Mouse (Mus musculus) G1E (cell line): ENCODE measurements around the gene Antxr1. TPM values are rescaled to one million over a fixed set of nuclear protein-coding genes. Genes with fewer than 3 reads are reported as not detected.

Experiments
- ATAC-seq: 2 replicates; pipeline ENCODE4 v1.8.0; 2016; ENCODE audit warnings: mild to moderate bottlenecking; ENCODE audit not compliant: insufficient number of reproducible peaks, poor library complexity, low FRiP score, severe bottlenecking; ENCODE audit errors: extremely low read depth
- DNase-seq: peaks from one replicate; pipeline ENCODE4 v3.0.0; 2012; ENCODE audit warnings: low spot score
- H3K27me3 ChIP-seq: 2 replicates; pipeline ENCODE4 v1.6.1; 2012; ENCODE audit warnings: mild to moderate bottlenecking, low read length, inconsistent platforms; ENCODE audit not compliant: insufficient read depth
- H3K36me3 ChIP-seq: replicated peaks from 2 replicates; pipeline ENCODE3; 2012; ENCODE audit warnings: mild to moderate bottlenecking, inconsistent platforms
- H3K4me1 ChIP-seq: 2 replicates; pipeline ENCODE4 v1.6.1; 2012; ENCODE audit warnings: low read depth, low read length, inconsistent platforms, mixed read lengths; ENCODE audit not compliant: insufficient read depth
- H3K4me3 ChIP-seq: 2 replicates; pipeline ENCODE4 v1.5.1; 2012; ENCODE audit warnings: low read depth, mild to moderate bottlenecking, inconsistent platforms, low read length, moderate library complexity, mixed read lengths
- H3K9me3 ChIP-seq: replicated peaks from 2 replicates; pipeline ENCODE4 v1.6.1; 2012; ENCODE audit warnings: inconsistent platforms
- CTCF ChIP-seq: IDR thresholded peaks from 2 replicates; pipeline ENCODE4 v1.5.1; 2012; ENCODE audit warnings: low read depth, low read length, inconsistent platforms, mixed read lengths
- GATA1 ChIP-seq: IDR thresholded peaks from 2 replicates; pipeline ENCODE4 v1.6.1; 2012; ENCODE audit warnings: borderline replicate concordance, low read length, inconsistent platforms, mixed read lengths
- GATA2 ChIP-seq: IDR thresholded peaks from 2 replicates; pipeline ENCODE4 v1.6.1; 2012; ENCODE audit warnings: low read depth, low read length, inconsistent platforms, borderline replicate concordance
- POLR2AphosphoS5 ChIP-seq: IDR thresholded peaks from 2 replicates; pipeline ENCODE4 v1.6.1; 2012; ENCODE audit warnings: low read depth, low read length, inconsistent platforms; ENCODE audit not compliant: insufficient replicate concordance
- TAL1 ChIP-seq: conservative IDR thresholded peaks from 2 replicates; pipeline ENCODE4 v1.6.1; 2012; ENCODE audit warnings: low read depth, low read length, inconsistent platforms, mixed read lengths
- polyA plus RNA-seq: library from polyadenylated mRNA; stranded (reverse); fragments of >175 nt; gene quantifications from 2 replicates; pipeline ENCODE4 v1.2.3, GENCODE M21; 2012
- total RNA-seq, 2 experiments: library from RNA; stranded (forward) in 1 of 2; stranded (reverse) in 1 of 2; fragments of 200-1000 nt in 1 of 2; fragments of >200 nt in 1 of 2; fragmentation: Nextera tagmentation in 1 of 2; gene quantifications; 2 replicates each; pipeline ENCODE4 v1.2.3; 2014 to 2017

Antxr1 gene
- total and polyA plus RNA-seq, 3 experiments, result 0.16 TPM; not detected in 2

GRCm38 (mm10) chr6:87119066-87119837 lies 216.4 kb downstream of the Antxr1 start:
- Histone ChIP-seq H3K4me3 (no peak overlapping the region), H3K27me3 (peaks cover 37% of the 10 kb centered on the region), H3K9me3 (peaks cover 3% of the 10 kb centered on the region; the same call in 1 of the 2 replicates), H3K4me1 (no peaks in the 10 kb centered on the region), H3K36me3 (no peaks in the 10 kb centered on the region)
- TF ChIP-seq GATA1 (no peak), TAL1 (no peak), POLR2AphosphoS5 (no peak), CTCF (no peak), GATA2 (no peak)
- DNase-seq (no peak), ATAC-seq (no peak)

GRCm38 (mm10) chr6:87116596-87116995 lies 219.0 kb downstream of the Antxr1 start:
- no peaks in the 10 kb centered on the region for H3K4me1 ChIP-seq
- H3K9me3 ChIP-seq, result peaks cover 3% of the 10 kb centered on the region; the same call in 1 of the 2 replicates
- TF ChIP-seq POLR2AphosphoS5 (no peak), CTCF (no peak)
- no peak overlapping the region for H3K4me3 ChIP-seq
- ATAC-seq (no peak), DNase-seq (no peak)
- H3K36me3 ChIP-seq, result no peaks in the 10 kb centered on the region
- H3K27me3 ChIP-seq, result peaks cover 40% of the 10 kb centered on the region

- peaks cover 46% of the 10 kb centered on the region for H3K27me3 ChIP-seq
- TF ChIP-seq TAL1 (no peak), POLR2AphosphoS5 (no peak), GATA2 (no peak), GATA1 (no peak), CTCF (no peak)
- H3K4me3 ChIP-seq, result no peak overlapping the region
- ATAC-seq, result no peak
- no peaks in the 10 kb centered on the region for H3K4me1 ChIP-seq
- H3K9me3 ChIP-seq, result peaks cover 3% of the 10 kb centered on the region; the same call in 1 of the 2 replicates
- no peaks in the 10 kb centered on the region for H3K36me3 ChIP-seq
- DNase-seq, result no peak
Measured at GRCm38 (mm10) chr6:87115981-87116380, 219.6 kb downstream of the Antxr1 start.

GRCm38 (mm10) chr6:87112125-87112524 lies 223.5 kb downstream of the Antxr1 start:
- no peaks in the 10 kb centered on the region for H3K36me3 ChIP-seq
- no peaks in the 10 kb centered on the region for H3K4me1 ChIP-seq
- TF ChIP-seq CTCF, result no peak
- no peak for TF ChIP-seq GATA1
- no peak for TF ChIP-seq TAL1
- no peak for TF ChIP-seq GATA2
- TF ChIP-seq POLR2AphosphoS5, result no peak
- ATAC-seq, result no peak
- H3K4me3 ChIP-seq, result no peak overlapping the region
- H3K27me3 ChIP-seq, result peaks cover 56% of the 10 kb centered on the region
- no peak for DNase-seq
- H3K9me3 ChIP-seq, result no peaks in the 10 kb centered on the region

GRCm38 (mm10) chr6:87111493-87111892 lies 224.1 kb downstream of the Antxr1 start:
- H3K4me3 ChIP-seq, result no peak overlapping the region
- DNase-seq (no peak), ATAC-seq (no peak)
- no peaks in the 10 kb centered on the region for H3K36me3 ChIP-seq
- TF ChIP-seq GATA2, result no peak
- TF ChIP-seq POLR2AphosphoS5, result no peak
- no peak for TF ChIP-seq TAL1
- no peak for TF ChIP-seq CTCF
- no peak for TF ChIP-seq GATA1
- H3K9me3 ChIP-seq, result no peaks in the 10 kb centered on the region
- H3K4me1 ChIP-seq, result no peaks in the 10 kb centered on the region
- H3K27me3 ChIP-seq, result peaks cover 54% of the 10 kb centered on the region

- no peak for TF ChIP-seq GATA2
- TF ChIP-seq GATA1, result no peak
- TF ChIP-seq CTCF, result no peak
- no peak for TF ChIP-seq TAL1
- TF ChIP-seq POLR2AphosphoS5, result no peak
- H3K27me3 ChIP-seq, result peaks cover 21% of the 10 kb centered on the region
- no peak within 1 kb of the TSS for H3K4me3 ChIP-seq
- H3K36me3 ChIP-seq, result no peaks in the 10 kb centered on the region
- ATAC-seq, result no peak
- DNase-seq, result no peak
- peaks cover 53% of the 10 kb centered on the region for H3K4me1 ChIP-seq
- H3K9me3 ChIP-seq, result no peaks in the 10 kb centered on the region
Measured at GRCm38 (mm10) chr6:87104123-87104796, 231.4 kb downstream of the Antxr1 start, which contains the start of gene D6Ertd527e. TSS of gene D6Ertd527e (plus strand) at chr6:87104746.
